Mouse (Mus musculus) retina, postnatal 7 days (tissue): ENCODE measurements around the gene Pvalb.
A peak's percentile ranks its signal among the peaks of the same experiment; 100 is the strongest.

Experiments used
- DNase-seq: peaks from one replicate; pipeline ENCODE4 v3.0.0-alpha.2; 2012; ENCODE audit warnings: low read depth, low spot score

The Pvalb gene

DNA sequence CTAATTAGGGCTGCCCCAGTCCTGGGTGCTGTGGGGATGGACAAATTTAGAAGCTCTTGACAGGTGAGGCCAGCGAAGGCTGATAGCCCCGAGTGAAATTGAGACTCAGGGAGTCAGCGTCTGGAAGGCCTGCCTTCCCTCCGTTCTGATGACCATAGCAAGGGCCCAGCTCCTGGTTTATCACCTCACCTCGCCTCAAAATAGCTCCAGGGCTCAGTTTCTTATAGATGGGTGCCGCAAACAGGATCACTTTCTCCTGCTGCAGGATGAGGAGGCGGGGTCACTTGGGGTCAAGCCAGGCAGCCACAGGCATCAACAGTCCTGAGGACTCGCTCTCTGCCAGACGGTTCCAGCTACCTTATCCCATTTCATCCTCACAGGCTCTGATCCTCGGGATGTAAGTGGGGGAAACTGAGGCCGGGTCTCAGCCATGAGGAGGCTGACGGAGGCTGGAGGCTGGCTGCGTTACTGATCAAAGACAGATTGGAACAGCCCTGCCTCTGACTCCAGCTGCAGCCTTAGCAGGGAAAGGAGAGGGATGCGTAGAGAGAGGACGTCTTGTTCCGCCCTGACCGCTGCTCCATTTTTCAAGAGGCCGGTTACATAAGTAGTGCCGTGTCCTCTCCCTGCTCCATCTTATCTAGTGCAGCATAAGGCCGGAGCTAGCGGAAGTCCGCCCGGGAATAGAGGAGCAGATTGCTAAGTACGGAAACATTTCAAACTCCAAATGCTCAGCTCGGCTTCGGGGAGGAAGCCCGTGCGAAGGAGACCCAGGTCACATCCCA lies 10.9 kb downstream of the Pvalb start:
- no peak for DNase-seq

DNA sequence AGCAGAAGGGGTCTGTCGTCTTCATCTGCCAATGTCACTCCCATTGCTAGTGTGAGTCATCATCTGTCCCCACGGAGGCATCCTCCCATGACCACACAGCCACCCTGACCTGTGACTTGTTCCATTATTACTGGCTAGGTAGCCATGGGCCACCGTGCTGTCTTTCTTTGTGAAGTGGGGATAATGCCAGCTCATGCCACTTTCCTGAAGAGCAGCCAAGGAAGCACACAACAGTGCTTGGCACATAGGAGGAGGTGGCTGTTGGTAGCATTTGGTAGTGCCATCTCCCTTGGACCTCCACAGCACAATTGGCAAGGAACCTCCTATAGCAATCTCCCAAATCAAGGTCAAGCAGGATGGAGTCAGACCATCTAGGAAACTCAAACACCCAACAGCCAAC lies 11.9 kb downstream of the Pvalb start:
- no peak for DNase-seq

DNA sequence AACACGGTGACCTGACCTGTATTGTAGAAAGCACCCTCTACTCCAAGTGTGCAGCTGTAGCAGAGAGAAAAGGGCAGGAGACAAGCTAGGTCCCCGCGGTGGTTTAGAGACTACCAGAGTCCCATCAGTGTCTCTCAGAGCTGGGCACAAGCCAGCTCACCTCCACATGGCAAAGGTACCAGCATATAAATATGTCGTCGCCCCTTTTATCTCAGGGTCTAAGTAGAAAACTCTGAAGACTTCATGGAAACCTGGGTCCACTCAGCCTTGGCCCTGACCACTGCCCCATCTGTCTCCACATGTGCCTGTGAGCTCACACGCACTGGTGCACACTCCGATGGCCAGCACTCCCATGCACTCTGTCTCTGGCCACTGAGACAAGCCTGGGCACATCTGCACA lies 16.6 kb downstream of the Pvalb start:
- DNase-seq = no peak

DNA sequence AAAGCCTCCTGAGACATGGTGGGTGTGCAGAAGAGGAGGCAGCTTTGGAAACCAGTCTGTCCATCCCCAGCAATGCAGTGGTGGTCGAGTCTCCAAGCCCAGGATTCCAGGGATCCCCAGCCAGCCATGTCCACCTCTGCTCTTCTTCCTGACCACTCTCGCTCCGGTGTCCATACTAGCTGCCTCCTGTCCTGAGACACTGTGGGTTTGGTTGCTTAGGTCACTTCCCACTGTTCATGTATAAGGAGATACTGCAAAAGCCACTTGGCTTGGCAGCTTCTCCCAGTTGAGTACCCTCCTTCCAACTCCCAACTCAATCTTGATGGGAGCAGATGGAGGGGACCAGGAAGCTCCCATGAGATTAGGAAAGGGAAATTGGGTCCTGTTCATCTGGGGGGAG lies 17.7 kb downstream of the Pvalb start:
- DNase-seq = no peak

DNA sequence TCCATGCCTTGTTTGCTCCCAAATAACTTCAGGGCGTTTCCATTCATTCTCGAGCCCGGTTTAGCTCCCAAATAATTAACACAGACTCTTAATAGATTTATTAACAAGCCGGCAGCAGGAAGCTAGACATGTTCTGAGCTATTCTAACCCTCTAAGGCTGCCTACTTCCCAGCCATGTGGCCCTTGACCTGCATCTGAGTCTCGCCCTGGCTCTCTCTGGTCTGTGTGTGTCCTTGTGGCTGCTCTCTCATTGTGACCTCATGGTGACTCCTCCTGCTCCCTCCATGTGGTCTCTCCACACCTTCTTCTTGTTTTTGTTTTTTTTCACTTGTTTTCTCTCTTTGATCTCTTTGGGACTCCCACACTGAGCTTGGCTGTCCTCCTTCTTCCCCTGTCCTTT lies 19.3 kb downstream of the Pvalb start:
- DNase-seq = no peak

DNA sequence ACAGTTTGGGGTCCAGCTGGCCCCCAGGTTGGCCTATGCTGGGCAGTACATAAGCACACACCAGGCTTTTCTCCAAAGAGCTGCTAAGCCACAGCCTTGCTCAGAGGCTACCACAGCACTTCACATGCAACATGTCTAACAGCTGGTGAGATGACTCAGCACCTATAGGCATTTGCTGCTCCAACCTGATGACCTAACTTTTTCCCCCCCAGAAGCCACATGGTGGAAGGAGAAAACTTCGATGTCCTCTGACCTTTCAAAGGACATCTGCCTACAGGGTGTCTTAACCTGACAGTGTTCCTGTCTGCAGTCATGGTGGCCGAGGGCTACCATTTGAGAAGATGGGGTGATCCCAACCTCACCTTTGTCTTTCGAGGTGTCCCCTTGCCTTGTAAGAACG lies 20.6 kb downstream of the Pvalb start:
- no peak for DNase-seq

DNA sequence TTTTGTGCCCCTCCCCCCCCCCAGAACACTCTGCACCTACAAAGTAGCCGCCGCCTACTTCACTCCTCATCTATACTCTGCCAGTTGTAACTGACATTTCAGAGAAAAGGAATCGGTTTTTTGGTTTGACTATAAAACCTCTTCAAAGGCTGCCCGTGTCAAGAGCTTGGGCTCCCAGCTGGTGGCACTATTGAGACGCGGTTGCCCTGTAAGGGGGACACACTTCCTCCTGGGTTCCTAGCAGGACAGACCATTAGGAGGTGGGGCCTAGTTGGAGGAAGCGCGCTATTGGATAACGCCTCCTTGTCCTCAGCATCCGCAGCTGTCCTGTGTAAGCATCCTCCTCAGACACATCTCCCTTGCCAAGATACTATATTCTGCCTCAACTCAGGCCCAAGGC lies 21.3 kb downstream of the Pvalb start:
- no peak for DNase-seq

DNA sequence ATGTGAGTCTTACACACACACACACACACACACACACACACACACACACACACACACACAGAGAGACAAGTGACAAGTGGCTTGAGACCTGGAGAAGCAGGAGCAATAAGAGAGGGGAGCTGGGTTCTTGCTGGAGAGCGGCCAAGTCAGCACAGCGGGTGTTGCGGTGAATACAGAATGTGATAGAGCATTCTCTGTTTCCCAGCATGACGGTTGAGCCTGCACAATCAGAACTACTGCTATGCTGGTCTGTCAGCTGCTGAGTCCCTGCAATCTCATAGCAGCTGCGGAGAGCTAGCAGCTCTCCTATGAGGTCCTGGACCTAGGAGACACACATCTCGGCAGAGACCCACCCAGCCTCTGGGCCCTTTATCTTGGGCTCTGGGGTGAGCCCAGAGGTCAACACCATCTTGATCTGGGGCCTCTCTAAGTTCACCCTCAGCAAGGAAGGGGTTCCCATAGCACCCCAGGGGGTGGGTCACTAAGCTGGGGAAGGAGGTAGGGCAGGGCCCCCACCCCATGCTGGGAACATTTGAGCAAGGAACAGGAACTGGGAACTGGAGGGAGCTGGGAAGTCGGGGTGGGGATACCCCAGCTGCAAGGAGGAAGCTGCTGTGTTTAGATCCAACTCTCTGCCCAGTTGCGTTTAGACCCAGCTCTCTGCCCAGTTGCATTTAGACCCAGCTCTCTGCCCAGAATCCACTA lies 24.3 kb downstream of the Pvalb start:
- DNase-seq = no peak

DNA sequence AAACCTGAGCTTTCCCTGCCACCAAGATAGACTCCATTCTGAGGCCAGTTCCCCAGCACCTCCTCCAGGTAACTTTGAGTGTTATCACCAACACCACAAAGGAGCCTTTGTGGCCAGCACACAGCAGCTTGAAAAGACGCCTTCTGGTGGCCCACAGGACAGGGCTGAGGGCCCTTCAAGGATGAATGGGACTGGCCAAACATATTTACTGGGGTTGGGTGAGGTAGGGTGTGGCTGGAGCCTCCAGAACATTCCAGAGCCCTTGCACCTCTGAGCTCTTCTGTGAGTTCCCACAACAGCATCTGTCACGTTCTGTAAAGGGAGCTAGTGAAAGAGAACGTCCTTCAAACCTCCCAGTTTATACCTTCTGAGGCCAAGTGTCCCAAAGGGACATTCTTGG lies 26.4 kb downstream of the Pvalb start:
- no peak for DNase-seq

DNA sequence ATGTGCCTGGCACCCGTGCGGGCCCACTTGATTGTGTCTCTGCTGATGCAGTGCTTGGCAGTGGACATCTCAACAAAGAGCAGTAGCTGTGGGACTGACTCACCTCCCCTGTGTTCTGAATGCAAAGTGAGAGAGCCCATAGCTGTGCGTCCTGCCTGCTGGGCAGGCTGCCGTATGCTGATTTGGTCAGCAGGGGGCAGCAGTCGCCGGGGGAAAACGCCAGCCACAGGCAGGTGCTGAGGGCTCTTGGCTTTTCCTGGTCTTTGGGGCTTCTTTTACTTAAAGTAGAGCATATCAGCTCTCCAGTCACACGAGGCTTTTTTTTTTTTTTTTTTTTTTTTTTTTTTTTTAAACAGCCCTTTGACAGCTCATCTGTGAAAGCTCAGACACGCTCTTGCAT lies 27.8 kb downstream of the Pvalb start:
- DNase-seq = peak; percentile 57

DNA sequence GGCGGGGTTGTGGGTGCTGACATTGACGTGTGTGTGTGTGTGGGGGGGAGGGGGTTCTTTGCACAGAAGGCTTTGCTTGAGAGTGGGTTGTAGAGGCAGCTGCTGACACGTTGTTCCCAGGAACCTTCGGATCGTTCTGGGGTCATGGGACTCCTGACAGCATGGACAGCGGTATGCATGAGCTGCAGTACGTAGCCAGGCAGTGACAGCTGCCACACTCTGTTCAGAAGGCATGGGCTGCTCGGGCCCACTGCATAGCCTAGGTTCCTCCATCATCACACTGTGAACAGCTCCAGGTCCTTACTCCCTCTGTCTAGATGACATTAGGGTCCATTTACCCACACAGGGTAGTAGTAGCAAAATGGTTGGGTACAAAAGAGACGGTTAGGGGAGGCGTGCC lies 28.9 kb downstream of the Pvalb start:
- DNase-seq = no peak

DNA sequence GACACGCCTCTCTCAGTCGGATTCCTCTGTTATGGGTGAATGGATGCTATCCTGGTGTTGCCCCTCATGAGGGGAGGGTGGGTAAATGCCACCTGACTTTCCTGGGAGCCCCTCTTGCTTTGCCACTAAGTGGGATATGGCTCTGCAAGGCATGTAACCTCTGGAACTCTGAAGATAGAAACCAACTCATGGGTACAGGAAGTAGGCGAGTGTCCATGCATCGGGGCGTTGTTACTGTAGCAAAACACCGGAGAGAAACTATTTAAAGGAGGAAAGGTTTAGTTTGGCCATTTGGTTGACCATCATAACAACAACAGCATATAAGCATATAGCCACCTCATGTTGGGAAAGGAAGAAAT lies 31.3 kb downstream of the Pvalb start:
- DNase-seq = no peak

DNA sequence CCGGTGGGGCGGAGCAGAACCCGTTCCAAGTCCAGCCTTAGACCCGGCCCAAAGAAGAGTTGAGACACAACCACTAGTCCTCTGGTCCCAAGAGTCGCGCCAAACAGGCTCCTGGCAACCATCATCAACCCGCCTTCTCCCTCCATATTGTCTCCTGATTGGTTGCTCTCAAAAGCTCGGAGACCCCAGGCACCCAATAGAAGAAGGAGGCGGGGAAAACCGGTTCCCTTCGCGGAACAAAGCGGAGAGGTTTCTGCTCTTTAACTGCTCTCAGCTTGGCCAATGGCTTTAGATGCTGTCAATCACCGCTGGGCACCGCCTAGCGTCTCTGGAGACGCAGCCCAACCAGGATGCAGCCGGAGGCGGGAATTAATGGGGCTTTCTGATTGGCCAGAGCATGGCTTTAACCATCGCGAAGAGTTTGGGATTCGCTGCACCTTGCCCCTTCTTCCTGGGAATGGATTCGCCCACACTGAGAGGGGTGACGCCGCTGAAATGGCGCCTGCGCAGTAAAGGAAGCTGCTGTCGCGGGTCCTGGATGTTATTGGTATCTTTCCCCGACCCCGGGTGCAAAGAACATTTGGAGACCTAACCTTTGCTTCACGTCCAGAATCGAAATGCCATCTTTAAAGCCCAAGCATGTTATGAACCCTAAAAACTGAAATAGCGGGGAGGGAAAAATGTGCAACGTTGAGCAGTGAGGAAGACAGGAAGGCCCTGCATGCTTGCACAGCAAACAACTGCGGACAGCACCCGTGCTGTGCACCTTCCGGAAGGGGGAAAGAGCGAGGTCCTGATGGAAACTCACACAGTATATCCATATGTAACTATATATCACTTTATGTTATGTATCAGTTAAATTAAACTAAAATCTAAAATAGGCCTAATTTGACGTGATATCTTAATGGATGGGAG lies 32.0 kb downstream of the Pvalb start, which contains the start of gene Ift27:
Gene Ift27 (minus strand): TSS at position 136 of the 915 bp plus-strand sequence.
- peak; percentile 99 for DNase-seq

DNA sequence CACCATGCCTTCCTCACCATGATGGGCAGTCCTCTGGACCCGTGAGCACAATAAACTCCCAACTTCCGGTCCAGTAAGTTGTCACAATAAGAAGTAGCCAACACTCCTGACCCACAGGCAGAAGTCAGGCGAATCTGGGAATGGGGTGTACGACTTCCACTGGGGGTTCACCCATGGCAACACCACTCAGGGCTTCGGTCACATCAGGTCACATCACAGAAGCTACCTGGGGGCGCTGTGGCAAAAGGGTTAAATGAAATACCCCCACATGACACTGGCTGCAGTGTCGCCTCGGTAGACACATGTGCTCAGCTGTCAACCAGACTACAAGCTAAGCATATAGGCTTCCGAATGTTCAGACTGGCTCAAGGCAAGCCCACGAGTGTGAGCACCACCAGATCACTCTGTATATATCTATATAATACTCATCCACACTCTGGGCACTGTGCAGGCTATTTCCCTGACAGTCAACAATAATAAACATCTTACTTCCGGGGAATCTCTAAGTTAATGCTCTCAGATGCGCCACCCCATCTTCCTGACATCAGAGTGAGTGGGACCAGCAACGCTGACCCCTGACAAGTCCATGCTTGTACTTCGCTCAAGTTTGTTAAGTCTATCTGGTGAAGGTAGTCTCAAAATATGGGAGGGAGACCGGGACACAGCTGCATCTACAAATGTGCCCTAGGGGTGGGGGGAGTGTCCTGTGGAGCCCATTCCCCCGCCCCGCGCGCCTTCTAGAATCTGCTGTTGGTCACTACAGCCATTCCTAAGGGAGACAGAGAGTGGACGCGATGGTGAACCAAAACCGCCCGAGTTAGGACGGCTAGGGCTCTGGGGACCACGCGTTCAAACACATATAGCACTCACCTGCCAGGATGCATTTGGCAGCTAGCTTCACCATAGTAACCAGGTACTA lies 33.0 kb downstream of the Pvalb start:
- no peak for DNase-seq

DNA sequence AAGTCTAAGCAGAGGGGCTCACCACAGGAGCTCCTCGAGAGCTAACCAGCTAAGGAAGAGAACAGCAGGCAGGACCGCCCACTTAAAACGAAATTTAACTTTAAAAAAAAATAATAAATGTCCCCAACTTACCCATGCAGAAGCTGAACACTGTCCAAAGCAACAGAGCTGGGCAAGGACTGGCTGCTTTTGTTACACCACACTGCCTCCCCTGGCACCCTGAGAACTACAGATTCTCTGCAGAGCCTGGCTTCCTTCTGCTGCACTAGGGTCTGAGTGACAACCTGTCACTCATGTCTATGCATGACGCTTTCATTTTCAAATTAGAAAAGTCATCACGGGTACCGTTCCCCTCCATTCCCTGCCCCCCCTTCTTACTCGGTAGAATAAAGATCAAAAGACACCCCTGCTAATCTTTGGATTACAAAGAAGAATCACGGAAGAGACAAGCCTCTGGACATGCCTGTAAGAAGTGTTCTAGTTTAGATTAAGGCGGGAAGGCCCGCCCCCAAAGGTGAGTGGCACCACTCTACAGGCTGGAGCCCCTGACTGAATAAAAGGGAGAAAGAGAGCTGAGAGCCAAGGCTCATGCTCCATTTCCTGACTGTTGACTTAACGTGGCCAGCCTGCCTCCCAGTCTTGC lies 33.8 kb downstream of the Pvalb start:
- no peak for DNase-seq

DNA sequence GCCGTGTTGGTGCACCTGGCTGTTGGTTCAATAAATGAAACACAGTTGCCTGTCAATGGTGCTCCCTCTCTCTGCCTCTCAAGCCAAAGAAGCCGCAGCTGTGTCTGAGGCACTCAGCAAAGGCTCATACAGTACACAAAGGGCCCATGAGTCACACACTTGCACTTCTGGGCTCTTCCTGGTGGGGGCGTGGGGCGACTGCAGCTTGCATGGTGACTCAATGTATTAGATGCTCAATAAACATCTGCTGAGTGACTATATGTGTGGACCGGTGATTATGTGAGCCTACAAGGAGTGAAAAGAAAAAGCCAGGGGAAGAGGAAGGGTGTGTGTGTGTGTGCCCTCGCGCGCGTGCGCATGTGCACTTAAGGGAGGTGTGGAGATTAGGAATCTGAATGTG lies 34.5 kb downstream of the Pvalb start:
- DNase-seq = no peak

DNA sequence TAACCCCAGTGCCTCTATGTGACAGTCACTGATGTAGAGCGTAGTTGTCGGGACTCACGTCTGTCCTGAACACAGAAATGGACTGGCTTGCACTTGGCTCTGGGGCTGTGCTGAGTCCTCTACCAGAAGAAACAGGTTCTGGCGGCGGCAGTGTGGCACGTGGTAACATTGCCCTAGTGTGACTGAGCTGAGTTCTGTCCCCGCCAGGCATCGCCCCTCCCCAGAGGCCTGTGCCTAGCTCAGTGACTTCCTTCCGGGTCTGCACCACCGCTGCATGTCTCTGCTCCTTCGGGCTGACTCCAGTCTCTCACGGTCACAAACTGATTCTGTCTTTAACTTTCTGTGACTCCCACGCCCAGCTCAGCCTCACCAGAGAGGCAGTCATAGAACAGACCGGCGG lies 35.5 kb downstream of the Pvalb start:
- DNase-seq = no peak

DNA sequence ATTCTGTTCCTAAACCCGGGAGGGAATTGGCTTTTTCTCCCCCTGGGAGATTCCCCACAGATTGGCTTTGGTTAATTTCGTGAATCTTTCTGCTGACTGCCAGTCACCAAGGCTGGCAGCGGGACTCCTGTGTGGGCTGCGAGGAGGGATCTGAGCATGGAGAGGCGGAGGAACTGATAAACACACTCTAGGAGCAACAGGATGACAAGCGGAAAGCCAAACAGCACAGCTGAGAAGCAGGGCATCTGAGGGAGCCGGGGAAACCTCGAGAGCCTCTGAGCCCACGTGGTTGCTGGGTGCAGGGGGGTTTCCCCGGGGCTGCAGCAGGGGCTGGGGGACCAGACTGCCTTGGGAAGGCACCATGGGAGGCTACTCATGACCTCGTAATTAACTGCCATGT lies 36.6 kb downstream of the Pvalb start:
- no peak for DNase-seq

DNA sequence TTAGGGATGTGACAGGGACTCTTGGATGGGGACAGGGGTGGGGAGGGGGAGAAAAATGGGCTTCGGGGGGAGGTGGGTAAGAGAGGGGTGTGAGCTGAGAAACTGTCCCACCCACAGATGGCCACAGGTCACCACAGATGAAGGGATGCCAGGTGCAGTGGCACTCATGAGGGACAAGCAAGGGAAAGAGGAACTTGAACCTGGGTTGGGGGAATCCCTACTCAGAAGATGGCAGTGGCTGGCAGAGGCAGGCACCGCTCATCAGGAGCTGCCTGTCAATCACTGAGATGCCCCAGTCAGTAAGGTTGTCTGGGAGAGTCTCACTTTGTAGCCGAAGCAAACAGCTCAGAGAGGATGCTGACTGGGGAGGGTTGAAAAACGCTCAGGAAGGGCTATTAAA lies 40.9 kb downstream of the Pvalb start:
- DNase-seq = no peak

DNA sequence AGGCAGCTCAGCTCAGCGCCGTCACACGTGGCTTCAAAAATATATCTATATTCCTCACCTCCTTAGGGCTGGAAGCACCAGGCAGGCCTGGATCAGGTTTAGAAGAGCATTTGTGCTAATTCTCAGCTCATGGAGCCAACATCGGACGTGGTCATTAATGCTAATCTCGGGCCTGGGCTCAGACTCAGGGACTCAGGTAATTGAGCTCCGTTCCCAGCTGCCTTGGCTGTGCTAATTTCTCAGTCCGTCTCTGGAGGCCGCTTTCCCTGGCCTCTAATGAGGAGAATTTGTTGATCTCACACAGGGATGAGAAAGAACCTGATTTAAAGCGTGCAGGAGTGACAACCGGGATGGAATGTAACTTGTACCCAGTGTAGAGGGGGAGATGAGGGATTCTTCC lies 41.7 kb downstream of the Pvalb start:
- no peak for DNase-seq

DNA sequence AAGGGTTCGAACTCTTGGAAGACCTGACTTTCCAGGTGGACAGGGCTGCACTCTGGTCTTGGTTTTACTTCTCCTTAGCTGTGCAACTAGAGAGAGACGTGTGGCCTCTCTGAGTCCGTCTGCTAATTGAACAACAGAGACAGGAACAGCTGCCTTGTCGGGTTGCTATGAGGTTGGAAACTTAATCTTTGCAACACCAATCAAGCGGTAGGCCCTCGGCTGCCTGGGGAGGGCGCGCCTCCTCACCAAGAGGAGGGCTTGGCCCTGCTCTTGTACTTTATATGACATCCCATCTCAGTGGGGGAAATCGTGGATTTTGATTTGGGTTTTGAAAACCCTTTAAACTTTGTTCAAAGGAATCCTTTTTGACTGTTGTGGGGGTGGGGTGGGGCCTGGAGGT lies 44.3 kb downstream of the Pvalb start:
- DNase-seq = no peak
